Mouse (Mus musculus) ZHBTc4 (cell line): ENCODE results near the gene Odam.

Experiments
- DNase-seq: peaks from one replicate; pipeline ENCODE4 v3.0.0-alpha.2; 2011; ENCODE audit warnings: low read depth, low spot score

Gene Odam

GRCm38 (mm10) chr5:87884729-87885128 is at the start of gene Odam:
TSS of gene Odam (plus strand) at chr5:87885029.
- DNase-seq, result no peak

DNA sequence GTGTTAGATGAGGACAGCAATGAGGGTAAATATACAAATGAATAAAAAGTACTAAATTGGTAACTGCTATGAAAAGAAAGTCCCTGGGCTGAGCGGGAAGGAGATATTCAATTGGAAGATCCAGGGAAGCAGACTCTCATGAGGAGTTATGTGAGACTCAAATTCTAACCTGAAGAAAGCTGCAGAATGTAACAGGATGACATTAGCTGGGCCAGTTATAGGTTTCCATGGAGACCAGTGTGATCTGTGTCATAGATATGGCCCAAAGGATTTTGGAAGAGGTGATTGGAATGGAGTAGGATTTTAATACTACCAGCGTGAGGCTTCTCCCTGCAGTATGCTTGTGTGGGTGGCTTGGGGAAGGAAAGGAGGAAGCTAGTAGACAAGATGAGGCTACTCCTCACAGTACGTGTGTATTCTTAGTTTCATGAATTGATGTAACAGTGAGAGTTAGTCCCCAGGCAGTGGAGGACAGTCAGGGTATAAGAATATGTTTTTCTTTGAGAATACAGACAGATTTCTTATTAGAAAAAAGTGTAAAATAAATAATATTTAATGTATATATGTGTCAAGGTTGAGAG is 29.6 kb upstream of the Odam start:
- DNase-seq, result no peak

GRCm38 (mm10) chr5:87870084-87870483 is 14.7 kb upstream of the Odam start:
- DNase-seq, result no peak

- peak; percentile 40 for DNase-seq
Observed at GRCm38 (mm10) chr5:87871423-87871822, 13.4 kb upstream of the Odam start.

- no peak for DNase-seq
Observed at GRCm38 (mm10) chr5:87925372-87925771, 40.5 kb downstream of the Odam start, which contains the start of gene Csn3. TSS of gene Csn3 (plus strand) at chr5:87925579.

- DNase-seq, result peak; percentile 37
Observed at GRCm38 (mm10) chr5:87931603-87932002, 46.8 kb downstream of the Odam start.

DNA sequence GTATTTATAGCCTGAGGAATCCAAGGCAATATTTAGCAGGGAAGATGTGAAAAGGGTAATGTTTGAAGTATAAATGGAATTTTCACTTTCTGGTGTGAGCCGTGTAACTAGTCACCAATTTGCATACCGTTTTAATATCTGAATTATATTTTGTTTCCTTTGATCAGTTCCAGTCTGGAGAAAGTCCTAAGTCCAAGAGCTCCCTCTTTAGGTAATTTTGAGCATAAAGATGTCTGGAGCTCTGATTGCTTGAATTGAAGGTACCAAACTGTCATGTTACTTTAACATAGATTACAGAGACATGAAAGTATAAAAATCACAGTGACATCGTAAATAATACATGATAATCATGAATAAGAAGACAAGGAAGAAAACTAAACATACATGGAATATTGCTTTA is 55.9 kb downstream of the Odam start:
- DNase-seq, result no peak

GRCm38 (mm10) chr5:87942515-87942914 is 57.7 kb downstream of the Odam start:
- DNase-seq, result no peak
